Mouse (Mus musculus) natural killer cell, adult 2 months (primary cell): ENCODE measurements at regions not wholly inside any gene's neighbourhood (a gene's known extent, or its start where the extent isn't known, plus 50 kb on each side); places are given as distances from the start of the nearest gene placed in this dataset.
A peak's percentile ranks its signal among the peaks of the same experiment; 100 is the strongest.

Source experiments
- DNase-seq, 2 experiments: peaks; one replicate each; pipeline ENCODE4 v3.0.0; 2022; ENCODE audit warnings: low spot score in 2 of 2

- peak; percentile 79 to 85 for DNase-seq
Observed at GRCm38 (mm10) chr3:148762541-148763225, 227.7 kb downstream of the Adgrl2 start.

DNA sequence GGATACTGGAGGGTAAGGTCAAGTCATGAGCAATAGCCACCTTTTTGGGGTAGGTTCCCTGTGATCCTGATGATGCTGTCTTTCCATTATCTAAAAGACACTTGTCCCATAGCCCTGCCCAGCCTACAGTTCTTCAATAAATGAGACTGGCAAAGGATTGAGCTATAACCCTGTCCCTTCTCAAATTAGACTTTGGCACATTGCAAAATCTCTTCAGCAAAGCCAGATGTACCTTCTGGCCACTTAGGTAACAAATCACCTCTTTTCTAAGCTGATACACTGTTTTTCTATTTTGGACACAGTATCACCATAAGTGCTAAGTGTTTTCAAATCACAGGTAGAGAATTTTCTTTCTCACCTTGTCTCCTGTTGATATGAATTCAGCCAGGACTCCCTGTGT is 228.8 kb downstream of the Adgrl2 start:
- no peak for DNase-seq

DNA sequence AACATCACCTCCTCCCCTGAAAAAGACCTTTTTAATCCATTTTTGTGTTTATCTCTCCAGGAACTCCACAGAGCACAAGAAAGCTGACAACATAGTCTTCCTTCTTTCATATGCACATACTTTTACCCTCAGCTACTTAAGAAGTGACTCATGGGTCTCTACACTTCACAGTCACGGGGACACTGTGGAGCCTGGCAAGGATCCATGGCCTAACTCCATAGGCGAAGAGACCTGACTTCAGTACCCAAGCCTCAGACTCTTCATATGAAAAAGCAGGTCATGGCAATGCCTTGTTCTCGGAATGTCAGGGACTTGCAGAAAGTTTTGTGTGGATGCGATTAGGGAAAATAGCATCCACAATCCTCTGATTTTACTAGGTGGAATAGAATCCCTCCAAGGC is 230.9 kb downstream of the Adgrl2 start:
- no peak for DNase-seq

DNA sequence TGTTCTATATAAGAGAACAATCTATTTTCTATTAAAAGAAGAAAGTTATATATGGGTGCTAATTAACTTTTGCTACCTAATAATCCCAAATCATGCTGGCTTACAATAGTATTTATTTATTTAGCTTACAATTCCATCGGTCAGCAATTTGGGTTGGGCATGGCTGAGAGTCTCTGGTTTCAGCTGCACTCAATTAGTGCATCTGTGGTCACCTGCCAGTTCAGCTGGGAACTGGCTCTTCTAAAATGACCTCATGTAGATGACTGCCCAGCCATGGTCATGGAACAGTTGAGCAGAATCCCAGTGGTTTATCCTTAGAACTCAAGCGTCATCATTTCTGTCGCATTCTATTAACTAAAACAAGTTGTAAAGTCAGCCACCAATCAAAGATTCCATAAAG is 244.1 kb downstream of the Adgrl2 start:
- DNase-seq, result no peak

DNA sequence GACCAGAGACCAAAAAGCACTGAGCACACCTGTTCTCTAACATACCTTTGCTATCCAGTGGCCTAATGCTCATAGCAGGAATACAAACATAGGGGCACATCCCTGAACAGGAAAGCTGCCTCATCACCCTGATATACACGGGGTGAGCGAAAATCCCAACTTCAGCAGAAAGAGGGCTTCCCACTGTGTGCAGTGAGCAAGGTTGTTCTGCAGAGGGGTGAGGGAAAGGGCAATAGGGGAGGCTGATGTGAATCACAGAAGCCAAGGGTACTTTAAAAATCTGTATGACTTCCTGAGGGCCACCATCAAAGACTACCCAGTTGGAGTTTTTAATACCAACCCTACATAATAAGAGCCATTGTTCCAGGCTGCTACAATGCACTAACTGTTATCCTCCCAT is 245.7 kb downstream of the Adgrl2 start:
- DNase-seq, result no peak

DNA sequence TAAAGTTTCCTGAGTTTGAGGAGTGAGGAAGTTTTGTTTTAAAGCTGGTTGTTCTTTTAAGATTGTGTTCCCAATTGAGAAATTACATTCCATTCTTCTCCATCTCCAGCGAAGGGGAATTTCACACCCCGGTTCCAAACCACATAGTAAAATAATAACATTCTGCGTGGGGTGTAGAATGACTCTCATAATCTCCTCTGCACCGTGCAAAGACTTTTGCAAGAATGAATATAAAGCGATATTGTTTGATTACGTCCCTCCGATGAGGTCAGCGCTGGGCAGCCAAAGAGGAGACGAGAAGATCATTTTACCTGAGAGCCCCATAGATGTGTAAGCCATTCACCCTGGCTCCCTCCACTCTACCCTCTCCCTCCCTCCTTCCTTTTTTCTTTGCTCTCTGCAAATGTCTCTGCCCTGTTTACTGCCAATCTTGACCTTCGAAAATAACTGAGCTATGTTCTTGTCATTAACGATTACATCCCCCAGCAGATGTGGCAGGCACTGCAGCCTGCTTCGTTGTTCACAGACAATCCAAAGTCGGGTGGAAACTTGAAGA is 256.1 kb downstream of the Adgrl2 start:
- DNase-seq, result no peak

DNA sequence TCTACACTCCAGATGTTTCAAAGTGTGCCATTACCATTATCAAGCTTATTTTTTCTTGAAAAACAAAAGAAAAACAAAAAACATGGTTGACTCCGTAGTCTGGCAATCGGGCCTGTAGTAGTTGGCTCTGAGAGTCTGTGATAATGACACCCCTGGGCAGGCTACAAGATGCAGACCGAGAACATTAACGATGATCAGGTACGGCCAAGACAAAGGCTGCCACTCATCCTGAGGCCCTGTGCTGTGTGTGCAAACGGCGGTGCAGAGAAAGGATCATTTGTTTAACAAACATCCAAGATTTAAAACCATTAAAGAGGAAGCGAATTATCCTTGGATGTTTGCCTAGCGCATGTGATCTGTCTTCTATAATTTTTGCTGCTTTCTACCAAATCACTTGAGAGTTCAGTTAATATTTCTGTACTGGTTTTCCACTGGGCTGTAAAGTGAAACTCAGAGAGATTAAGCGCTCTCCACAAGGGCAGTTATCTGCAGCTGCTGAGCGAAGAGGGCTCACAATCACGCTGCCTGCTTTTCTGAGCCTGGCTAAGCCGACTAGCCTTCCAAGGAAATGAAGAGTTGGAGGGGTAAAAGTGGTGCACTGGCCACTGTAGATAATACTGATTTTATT is 257.0 kb downstream of the Adgrl2 start:
- DNase-seq, result no peak

DNA sequence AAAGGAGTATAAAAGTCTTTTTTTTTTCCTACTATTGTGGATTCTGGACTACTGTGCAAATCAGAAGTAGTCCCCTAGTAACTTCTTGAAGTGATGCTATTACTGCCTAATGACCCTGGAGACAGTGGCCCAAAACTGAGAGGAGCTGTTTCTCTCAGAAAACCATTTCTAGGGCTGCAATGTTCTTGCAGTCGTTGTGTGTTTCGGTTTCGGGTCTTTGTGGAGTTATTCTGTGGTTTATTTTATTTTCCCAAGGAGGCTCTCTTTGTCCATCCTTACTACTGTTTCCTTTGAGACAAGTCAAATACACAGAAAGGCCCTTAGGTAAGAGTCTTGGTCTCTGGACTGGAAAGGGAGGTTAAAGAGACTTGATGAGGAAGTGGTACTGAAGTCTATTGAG is 258.9 kb downstream of the Adgrl2 start:
- no peak for DNase-seq

GRCm38 (mm10) chr3:148729242-148729680 is 261.1 kb downstream of the Adgrl2 start:
- DNase-seq, result peak; percentile 75 to 81

DNA sequence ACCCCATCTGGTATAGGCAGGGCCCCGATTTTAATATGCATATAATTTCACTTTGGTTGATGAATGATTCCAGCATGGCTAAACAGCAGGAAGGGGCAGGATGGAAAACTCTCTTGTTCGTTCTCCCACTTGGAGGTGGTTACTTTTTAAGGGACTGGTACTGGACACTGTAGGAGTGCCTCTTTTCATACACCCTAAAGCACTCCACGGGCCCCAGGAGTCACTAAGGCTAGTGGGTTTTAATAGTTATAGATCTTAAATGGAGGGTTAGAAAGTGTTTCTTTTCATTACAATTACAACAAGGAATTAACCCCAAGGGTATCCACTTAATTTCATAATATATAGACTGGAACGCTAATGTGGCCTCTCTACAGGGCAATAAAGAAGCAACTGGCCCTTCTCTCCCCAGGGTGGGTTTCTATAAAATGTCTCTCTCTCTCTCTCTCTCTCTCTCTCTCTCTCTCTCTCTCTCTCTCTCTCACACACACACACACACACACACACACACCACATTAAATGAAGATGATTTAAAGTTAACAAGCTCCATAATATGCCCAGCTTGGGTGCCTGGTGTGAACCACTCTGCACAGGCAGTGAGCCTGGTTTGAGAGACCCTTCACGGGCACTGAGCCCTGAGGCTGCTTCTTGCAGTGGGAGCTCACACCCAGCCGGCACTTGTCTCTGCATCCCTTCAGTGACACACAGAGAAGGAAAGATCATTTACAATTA is 261.7 kb downstream of the Adgrl2 start:
- DNase-seq, result no peak

DNA sequence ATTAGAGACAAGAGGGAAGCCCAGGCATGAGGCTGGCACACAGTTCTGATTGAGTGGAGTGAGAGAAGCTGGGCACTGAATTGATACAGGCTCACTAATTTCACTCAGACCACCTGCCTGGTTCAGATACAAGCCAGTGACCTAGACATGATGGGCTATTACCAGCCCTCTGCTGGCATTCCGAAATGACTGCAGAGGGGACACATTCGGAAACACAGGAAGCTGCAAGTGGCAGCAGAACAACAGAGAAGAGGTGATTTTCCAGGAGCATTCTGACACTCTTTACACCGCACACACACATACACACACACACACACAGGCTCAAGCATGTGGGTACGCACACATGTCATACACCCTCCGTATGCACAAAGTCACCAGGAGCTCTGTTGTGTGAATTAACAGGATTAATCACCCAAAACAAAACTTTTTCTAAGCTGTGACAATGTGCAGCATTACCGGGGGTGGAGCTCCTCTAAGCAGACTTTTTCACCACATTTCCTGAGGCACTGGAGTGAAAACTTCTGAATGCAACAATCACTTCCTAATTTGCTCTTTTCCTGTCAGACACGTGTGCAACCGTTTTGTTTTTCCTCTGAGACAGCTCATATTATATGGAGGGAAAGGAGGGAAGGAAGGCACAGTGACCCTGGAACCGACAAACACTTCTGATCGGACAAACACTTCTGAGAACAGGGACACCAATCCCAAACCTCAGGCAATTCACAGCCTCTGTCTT is 263.6 kb downstream of the Adgrl2 start:
- peak; percentile 17 to 33 for DNase-seq

- DNase-seq, result peak; percentile 33 to 63
Observed at GRCm38 (mm10) chr3:148696555-148696954, 293.8 kb downstream of the Adgrl2 start.

GRCm38 (mm10) chr3:148695453-148695852 is 294.9 kb downstream of the Adgrl2 start:
- peak; percentile 63 to 78 for DNase-seq

- no peak for DNase-seq
Observed at GRCm38 (mm10) chr3:148683181-148683580, 307.2 kb downstream of the Adgrl2 start.

GRCm38 (mm10) chr3:148682445-148682994 is 307.8 kb downstream of the Adgrl2 start:
- no peak for DNase-seq

- no peak for DNase-seq
Observed at GRCm38 (mm10) chr3:148681186-148681585, 309.2 kb downstream of the Adgrl2 start.

GRCm38 (mm10) chr3:148680737-148681136 is 309.6 kb downstream of the Adgrl2 start:
- no peak for DNase-seq

- DNase-seq, result no peak
Observed at GRCm38 (mm10) chr3:148680086-148680485, 310.3 kb downstream of the Adgrl2 start.

GRCm38 (mm10) chr3:148679121-148679520 is 311.2 kb downstream of the Adgrl2 start:
- DNase-seq, result no peak

DNA sequence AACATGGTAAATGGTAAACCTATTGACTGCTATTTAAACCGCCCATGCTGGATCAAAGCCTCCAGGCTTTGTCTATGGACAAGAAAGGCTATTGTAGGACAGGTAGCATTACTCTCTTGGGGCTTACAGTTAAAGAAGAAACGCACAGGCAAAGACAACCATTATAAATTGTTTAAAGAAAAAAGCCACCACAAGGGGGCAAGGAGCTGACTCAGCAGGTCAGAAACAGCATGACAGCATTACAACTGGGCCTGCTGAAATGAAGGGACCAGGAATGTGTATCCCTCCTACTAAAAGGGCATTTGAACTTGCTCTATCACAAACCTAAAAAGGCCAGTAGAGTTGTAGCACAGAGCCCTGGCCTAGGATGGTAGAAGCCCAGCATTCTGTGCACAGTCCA is 314.3 kb downstream of the Adgrl2 start:
- peak in 1 of 2 experiments; percentile 4 for DNase-seq

DNA sequence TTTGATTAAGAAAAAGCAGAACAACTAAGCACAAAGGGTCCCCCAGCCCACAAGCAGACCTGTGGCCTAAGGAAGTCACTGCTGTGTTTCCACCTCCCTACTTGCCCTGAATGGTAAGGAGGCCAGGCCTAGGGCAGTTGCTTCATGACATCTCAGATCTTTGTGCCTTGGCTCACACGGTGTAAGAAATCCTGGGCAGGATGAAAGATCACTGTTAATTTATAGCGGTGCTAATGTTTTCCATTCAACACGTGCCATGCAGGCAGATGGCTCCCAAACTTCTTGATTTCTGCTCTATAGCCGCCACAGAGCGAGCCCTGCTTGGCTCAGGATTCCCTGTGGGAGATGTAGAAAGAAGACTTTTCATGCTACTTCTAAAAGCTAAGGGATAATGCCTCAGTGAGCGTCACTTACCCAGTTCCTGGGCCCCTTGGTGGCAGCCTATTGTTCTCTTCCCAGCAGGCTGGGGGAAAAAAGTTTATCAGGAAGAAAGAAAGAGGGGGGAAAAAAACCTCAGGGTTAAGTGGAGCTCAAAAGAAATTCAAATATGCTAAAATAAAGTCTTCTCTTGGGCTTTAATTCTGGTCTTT is 327.4 kb downstream of the Adgrl2 start:
- DNase-seq, result no peak
